Mouse (Mus musculus): ENCODE data around the gene Sqor.

DNA sequence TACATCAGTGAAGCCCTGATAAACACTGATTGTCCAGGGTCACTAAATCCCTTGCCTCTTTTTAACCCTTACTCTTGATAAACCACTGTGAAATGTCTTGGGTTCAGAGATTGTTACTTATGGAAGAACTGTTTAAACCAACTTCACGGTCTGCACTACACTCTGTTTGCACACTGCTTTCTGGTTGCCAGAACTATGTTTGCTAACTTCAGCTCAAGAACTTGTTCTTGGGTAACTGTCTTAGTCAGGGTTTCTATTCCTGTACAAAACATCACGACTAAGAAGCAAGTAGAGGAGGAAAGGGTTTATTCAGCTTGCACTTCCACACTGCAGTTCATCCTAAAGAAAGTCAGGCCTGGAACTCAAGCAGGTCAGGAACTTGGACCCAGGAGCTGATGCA is 56.2 kb downstream of the Sqor start:
- TF ChIP-seq CTCF (IDR thresholded peaks at IDR 0.05; ENCODE audit: low read depth) (no peak), EP300 (IDR thresholded peaks at IDR 0.05; ENCODE audit: low read depth) (no peak)
